Mouse (Mus musculus) CH12.LX (cell line): ENCODE data around the gene Spon2. TPM values are rescaled to one million over a fixed set of nuclear protein-coding genes. Genes with fewer than 3 reads are reported as not detected.

Source experiments
- DNase-seq: peaks from one replicate; pipeline ENCODE4 v3.0.0-alpha.2; 2013; ENCODE audit errors: extremely low read depth
- H3K27ac ChIP-seq: 2 replicates; pipeline ENCODE4 v1.5.1; 2012; ENCODE audit warnings: low read depth, mild to moderate bottlenecking, control low read depth, moderate library complexity; ENCODE audit not compliant: insufficient read depth
- H3K27me3 ChIP-seq: replicated peaks from 2 replicates; pipeline ENCODE3; 2012; ENCODE audit warnings: inconsistent platforms
- H3K36me3 ChIP-seq, 2 experiments: replicated peaks in 1 of 2; 2 replicates each; pipeline versions ENCODE3 to v1.6.1; 2012; ENCODE audit warnings: inconsistent platforms in 1 of 2, low read length in 1 of 2, mild to moderate bottlenecking in 1 of 2, mixed read lengths in 1 of 2, moderate library complexity in 1 of 2; ENCODE audit not compliant: control insufficient read depth in 1 of 2, insufficient read depth in 1 of 2
- H3K4me1 ChIP-seq, 2 experiments: 2 replicates each; pipeline ENCODE4 v1.6.1; 2012; ENCODE audit warnings: inconsistent platforms in 1 of 2, moderate library complexity in 1 of 2; ENCODE audit not compliant: insufficient read depth in 2 of 2, control insufficient read depth in 1 of 2
- H3K4me2 ChIP-seq: 2 replicates; pipeline ENCODE4 v1.6.1; 2012; ENCODE audit warnings: low read depth, mild to moderate bottlenecking, control low read depth; ENCODE audit not compliant: poor library complexity, insufficient read depth, severe bottlenecking
- H3K4me3 ChIP-seq, 3 experiments: fragments of 150-350 bp in 1 of 3; sonication (generic) in 1 of 3; replicated peaks in 1 of 3; 2 replicates each; pipeline versions ENCODE3 to v1.5.1; 2011 to 2012; ENCODE audit warnings: low read depth in 2 of 3, low read length in 2 of 3, mild to moderate bottlenecking in 2 of 3, moderate library complexity in 2 of 3, control low read depth in 1 of 3, improper control_type of control experiment in 1 of 3, inconsistent platforms in 1 of 3, mixed read lengths in 1 of 3; ENCODE audit not compliant: poor library complexity in 1 of 3
- H3K79me2 ChIP-seq: replicated peaks from 2 replicates; pipeline ENCODE4 v1.6.1; 2012; ENCODE audit warnings: mild to moderate bottlenecking, moderate library complexity; ENCODE audit not compliant: control insufficient read depth, poor library complexity, insufficient read depth, severe bottlenecking; ENCODE audit errors: extremely low read depth
- H3K9ac ChIP-seq: 2 replicates; pipeline ENCODE4 v1.6.1; 2012; ENCODE audit warnings: low read depth, mild to moderate bottlenecking, control low read depth, moderate library complexity; ENCODE audit not compliant: insufficient read depth
- H3K9me3 ChIP-seq: replicated peaks from 2 replicates; pipeline ENCODE3; 2012; ENCODE audit warnings: low read length, inconsistent platforms, mixed read lengths
- BHLHE40 ChIP-seq: IDR thresholded peaks from 2 replicates; pipeline ENCODE4 v1.6.1; 2011; ENCODE audit warnings: mild to moderate bottlenecking, low read depth, low read length, improper control_type of control experiment
- CTCF ChIP-seq, 2 experiments: IDR thresholded peaks in 1 of 2; conservative IDR thresholded peaks in 1 of 2; 2 replicates each; pipeline ENCODE4 v1.5.1; 2011 to 2012; ENCODE audit warnings: low read depth in 2 of 2, low read length in 2 of 2, improper control_type of control experiment in 1 of 2, inconsistent platforms in 1 of 2, mild to moderate bottlenecking in 1 of 2, moderate library complexity in 1 of 2
- GABPA ChIP-seq: IDR thresholded peaks from 2 replicates; pipeline ENCODE4 v1.6.1; 2012; ENCODE audit warnings: low read depth, low read length, improper control_type of control experiment, inconsistent platforms; ENCODE audit not compliant: insufficient replicate concordance
- IRF4 ChIP-seq: IDR thresholded peaks from 2 replicates; pipeline ENCODE4 v1.6.1; 2014; ENCODE audit warnings: low read depth, mild to moderate bottlenecking, inconsistent platforms, low read length, improper control_type of control experiment
- KAT2A ChIP-seq: IDR thresholded peaks from 2 replicates; pipeline ENCODE4 v1.6.1; 2012; ENCODE audit warnings: low read length, improper control_type of control experiment, inconsistent platforms; ENCODE audit not compliant: insufficient replicate concordance
- MAX ChIP-seq: IDR thresholded peaks from 2 replicates; pipeline ENCODE4 v1.6.1; 2011; ENCODE audit warnings: low read length, improper control_type of control experiment
- MEF2A ChIP-seq: IDR thresholded peaks from 2 replicates; pipeline ENCODE4 v1.6.1; 2014; ENCODE audit warnings: low read depth, mild to moderate bottlenecking, inconsistent platforms, low read length, improper control_type of control experiment, borderline replicate concordance
- MXI1 ChIP-seq: IDR thresholded peaks from 2 replicates; pipeline ENCODE4 v1.6.1; 2011; ENCODE audit warnings: mild to moderate bottlenecking, low read depth, low read length, improper control_type of control experiment
- RAD21 ChIP-seq: IDR thresholded peaks from 2 replicates; pipeline ENCODE4 v1.6.1; 2011; ENCODE audit warnings: low read depth, mild to moderate bottlenecking, low read length, improper control_type of control experiment, moderate library complexity
- SIN3A ChIP-seq: IDR thresholded peaks from 2 replicates; pipeline ENCODE4 v1.6.1; 2012; ENCODE audit warnings: low read length, improper control_type of control experiment, inconsistent platforms
- TBP ChIP-seq: conservative IDR thresholded peaks from 2 replicates; pipeline ENCODE4 v1.6.1; 2011; ENCODE audit warnings: low read depth, low read length, improper control_type of control experiment
- UBTF ChIP-seq: IDR thresholded peaks from 2 replicates; pipeline ENCODE4 v1.6.1; 2012; ENCODE audit warnings: low read depth, mild to moderate bottlenecking, inconsistent platforms, low read length, improper control_type of control experiment, moderate library complexity
- USF1 ChIP-seq: IDR thresholded peaks from 2 replicates; pipeline ENCODE4 v1.6.1; 2014; ENCODE audit warnings: low read depth, mild to moderate bottlenecking, inconsistent platforms, low read length, improper control_type of control experiment
- ZC3H11A ChIP-seq: IDR thresholded peaks from 2 replicates; pipeline ENCODE4 v1.6.1; 2012; ENCODE audit warnings: low read depth, mild to moderate bottlenecking, inconsistent platforms, low read length, improper control_type of control experiment
- ZMIZ1 ChIP-seq: IDR thresholded peaks from 2 replicates; pipeline ENCODE4 v1.6.1; 2012; ENCODE audit warnings: low read depth, mild to moderate bottlenecking, inconsistent platforms, low read length, improper control_type of control experiment
- dilution Hi-C: fragments of 300-500 bp; cut with MboI; formaldehyde crosslinking; loops from 2 replicates; pipeline ENCODE4 v1.14.3; 2020; ENCODE audit warnings: low sequenced_read_pairs; ENCODE audit not compliant: extremely low pct_unique_long_range_greater_than_20kb, extremely low pct_ligation_motif_present
- in situ Hi-C: fragments of 300-500 bp; cut with MboI; formaldehyde crosslinking; loops from 3 replicates; pipeline ENCODE4 v1.14.3; 2019; ENCODE audit warnings: low sequenced_read_pairs, low pct_ligation_motif_present, low pct_unique_long_range_greater_than_20kb, mixed read lengths
- polyA plus RNA-seq: library from polyadenylated mRNA; unstranded; fragments of >175 nt; gene quantifications from 2 replicates; pipeline ENCODE4 v1.2.1, GENCODE M21; 2012; ENCODE audit warnings: low read depth; ENCODE audit not compliant: insufficient read length
- total RNA-seq, 2 experiments: library from RNA; depleted of rRNA; stranded (reverse); fragments of 300-350 nt in 1 of 2; fragments of >200 nt in 1 of 2; gene quantifications; 2 replicates each; pipeline ENCODE4 v1.2.3; 2012 to 2014

The Spon2 gene
- total and polyA plus RNA-seq, 3 experiments: not detected

DNA sequence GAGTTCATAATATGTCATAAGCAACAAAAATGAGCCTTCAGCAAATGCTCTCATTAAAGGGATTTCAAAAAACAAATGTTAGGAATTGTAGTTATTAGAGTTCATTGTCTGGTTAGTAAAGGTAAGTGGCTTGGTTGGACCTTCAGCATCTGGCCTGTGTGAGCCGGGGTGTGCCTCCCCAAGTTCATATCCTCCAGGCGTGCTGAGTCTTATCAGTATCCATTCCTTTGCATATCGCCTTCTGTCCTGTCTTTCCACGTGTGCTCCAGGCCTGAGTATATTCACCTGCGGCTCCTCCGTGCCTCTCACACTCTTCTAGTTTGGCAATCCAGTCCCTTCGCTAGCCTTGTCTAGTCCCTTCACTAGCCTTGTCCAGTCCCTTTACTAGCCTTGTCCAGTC is 11.9 kb downstream of the Spon2 start:
- peaks cover 0 to 10% of the 10 kb centered on the region in 2 experiments; a peak in 2 of 4 replicates for H3K4me1 ChIP-seq

GRCm38 (mm10) chr5:33204284-33204683 is 14.0 kb downstream of the Spon2 start:
- TF ChIP-seq CTCF (conservative IDR thresholded peaks at IDR 0.05 in 1 of 2, IDR thresholded peaks at IDR 0.05 in 1 of 2; ENCODE audit: low read depth in 2 of 2, low read length in 2 of 2) (no peak), GABPA (no peak), ZC3H11A (no peak), MEF2A (no peak), IRF4 (no peak), USF1 (no peak), ZMIZ1 (no peak), MAX (no peak), MXI1 (no peak; the same call in 1 of the 2 replicates), KAT2A (no peak), BHLHE40 (no peak), TBP (no peak)
- TF ChIP-seq, all 38 proteins: peak for 0
- no peaks in the 10 kb centered on the region for H3K79me2 ChIP-seq
- no peak overlapping the region for H3K9ac ChIP-seq
- no peaks in the 10 kb centered on the region for H3K9me3 ChIP-seq
- H3K4me3 ChIP-seq: no peak overlapping the region
- dilution Hi-C loops (no loop called here), in situ Hi-C loops (no loop called here)
- H3K4me2 ChIP-seq: peak overlapping the region; percentile 82; the same call in 1 of the 2 replicates
- no peaks in the 10 kb centered on the region for H3K36me3 ChIP-seq
- H3K27me3 ChIP-seq: peaks cover 9% of the 10 kb centered on the region
- H3K27ac ChIP-seq: no peak overlapping the region
- DNase-seq: no peak
- peaks cover 0 to 10% of the 10 kb centered on the region in 2 experiments; a peak in 2 of 4 replicates for H3K4me1 ChIP-seq

More for the DNA sequence above, 11.9 kb downstream of the Spon2 start:
- H3K27ac ChIP-seq: no peak overlapping the region
- H3K9me3 ChIP-seq: no peaks in the 10 kb centered on the region
- in situ Hi-C loops (no loop called here), dilution Hi-C loops (no loop called here)
- H3K4me2 ChIP-seq: no peak overlapping the region
- no peak for DNase-seq
- no peak overlapping the region for H3K9ac ChIP-seq
- TF ChIP-seq UBTF (no peak), SIN3A (no peak), RAD21 (no peak), KAT2A (no peak), CTCF (conservative IDR thresholded peaks at IDR 0.05 in 1 of 2, IDR thresholded peaks at IDR 0.05 in 1 of 2; ENCODE audit: low read depth in 2 of 2, low read length in 2 of 2) (no peak), IRF4 (no peak), GABPA (no peak)
- H3K4me3 ChIP-seq: no peak overlapping the region
- no peaks in the 10 kb centered on the region for H3K79me2 ChIP-seq
- peaks cover 7% of the 10 kb centered on the region for H3K27me3 ChIP-seq
- no peaks in the 10 kb centered on the region for H3K36me3 ChIP-seq
